Mouse (Mus musculus): ENCODE results near the gene Rgs8. TPM values are rescaled to one million over a fixed set of nuclear protein-coding genes. Genes with fewer than 3 reads are reported as not detected.

The Rgs8 gene
- polyA plus RNA-seq, 1 experiment from 2014 or later, result 0.24 TPM

- no peak overlapping the region for H3K9ac ChIP-seq
These were observed 43.7 kb downstream of the Rgs8 start for GRCm38 (mm10) chr1:153696541-153696940.

DNA sequence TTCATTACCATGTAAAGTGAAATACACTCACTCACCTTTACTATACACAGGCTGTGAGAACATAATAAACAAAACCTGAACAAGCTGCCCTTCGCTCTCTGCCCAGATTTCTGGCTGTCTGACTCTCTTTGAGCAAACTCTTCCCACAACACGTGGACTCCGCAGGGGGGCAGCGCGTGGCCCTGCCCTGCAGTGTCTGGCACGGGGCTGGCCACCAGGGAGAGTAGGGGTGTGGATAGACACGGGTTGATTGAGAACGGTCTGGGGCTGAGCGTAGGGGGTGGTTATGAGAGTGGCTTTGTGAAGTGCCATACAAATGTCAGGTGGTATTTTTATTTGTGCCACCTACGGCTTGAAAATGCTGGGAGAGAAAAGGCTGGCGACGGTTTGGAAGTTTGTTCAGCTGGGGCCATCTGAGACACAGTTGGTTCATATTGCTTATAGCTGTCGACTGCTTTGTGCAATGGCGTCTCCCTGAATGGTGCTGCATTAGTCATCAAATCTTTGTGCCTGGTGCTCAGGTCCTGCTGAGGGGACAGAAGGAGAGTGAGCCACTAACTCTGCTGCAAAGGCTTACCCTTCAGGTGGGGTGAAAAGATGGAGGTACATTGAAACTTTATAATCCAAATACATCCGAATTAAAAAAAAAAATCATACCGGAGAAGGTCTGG is 44.9 kb downstream of the Rgs8 start:
- Histone ChIP-seq H3K9me3 (replicated peaks) (no peaks in the 10 kb centered on the region), H3K27me3 (no peaks in the 10 kb centered on the region), H3K36me3 (no peaks in the 10 kb centered on the region), H3K4me3 (no peak overlapping the region), H3K4me1 (replicated peaks) (peaks cover 2% of the 10 kb centered on the region; the same call in 1 of the 2 replicates), H3K27ac (no peak overlapping the region), H3K4me2 (no peak overlapping the region), H3K9ac (no peak overlapping the region)
- ATAC-seq (replicated peaks; ENCODE audit: insufficient number of reproducible peaks, insufficient read depth, low FRiP score, low read depth), result no peak
- 72% methylated on average over 16 of the region's 16 CpGs for WGBS

More at GRCm38 (mm10) chr1:153696541-153696940, 43.7 kb downstream of the Rgs8 start:
- Histone ChIP-seq H3K4me3 (no peak overlapping the region), H3K4me1 (replicated peaks) (no peaks in the 10 kb centered on the region), H3K36me3 (no peaks in the 10 kb centered on the region), H3K27ac (no peak overlapping the region), H3K27me3 (no peaks in the 10 kb centered on the region), H3K9me3 (replicated peaks) (no peaks in the 10 kb centered on the region), H3K4me2 (no peak overlapping the region)
- no peak for ATAC-seq (replicated peaks; ENCODE audit: insufficient number of reproducible peaks, insufficient read depth, low FRiP score, low read depth)
- 90% methylated on average over 4 of the region's 4 CpGs for WGBS

- H3K4me3 ChIP-seq, result no peak overlapping the region
- H3K9ac ChIP-seq, result no peak overlapping the region
- H3K36me3 ChIP-seq, result no peaks in the 10 kb centered on the region
- peaks cover 10% of the 10 kb centered on the region for H3K4me1 ChIP-seq (replicated peaks)
- WGBS, result 55% methylated on average over 7 of the region's 7 CpGs
- no peaks in the 10 kb centered on the region for H3K9me3 ChIP-seq (replicated peaks)
- H3K27me3 ChIP-seq, result no peaks in the 10 kb centered on the region
- no peak overlapping the region for H3K27ac ChIP-seq
- H3K4me2 ChIP-seq, result no peak overlapping the region
- ATAC-seq (replicated peaks; ENCODE audit: insufficient number of reproducible peaks, insufficient read depth, low FRiP score, low read depth), result no peak
These were observed 45.7 kb downstream of the Rgs8 start for GRCm38 (mm10) chr1:153698311-153699084.

DNA sequence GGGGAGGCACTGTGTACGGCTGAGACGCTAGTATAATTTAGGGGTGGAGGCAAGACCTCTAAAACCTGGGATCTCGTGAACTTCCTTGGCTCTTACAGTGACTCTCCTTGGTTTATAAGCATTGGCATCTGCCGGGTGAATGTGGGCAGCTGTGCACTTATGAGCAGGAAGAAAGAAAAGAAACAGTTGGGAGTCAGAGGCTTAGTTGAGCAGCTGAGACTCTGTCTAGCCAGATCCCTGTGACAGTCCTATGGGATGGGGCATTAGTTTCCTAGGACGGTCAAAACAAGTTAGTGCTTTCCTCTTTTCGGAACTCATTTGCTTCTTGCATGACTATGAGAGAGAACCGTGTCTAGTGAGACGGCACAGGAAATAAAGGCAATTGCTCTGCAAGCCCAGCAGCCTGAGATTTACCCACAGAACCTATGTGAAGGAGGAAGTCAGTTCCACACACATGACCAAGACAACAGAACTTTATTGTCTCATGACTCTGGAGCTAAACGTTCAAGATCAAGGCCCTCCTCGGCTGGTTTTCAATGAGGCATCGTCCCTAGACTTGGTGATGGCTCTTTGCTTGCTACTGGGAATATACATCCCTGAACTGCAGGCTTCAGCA is 47.7 kb downstream of the Rgs8 start:
- H3K36me3 ChIP-seq, result no peaks in the 10 kb centered on the region
- no peak overlapping the region for H3K4me3 ChIP-seq
- H3K4me2 ChIP-seq, result no peak overlapping the region
- no peak overlapping the region for H3K27ac ChIP-seq
- H3K27me3 ChIP-seq, result no peaks in the 10 kb centered on the region
- no peak for ATAC-seq (replicated peaks; ENCODE audit: insufficient number of reproducible peaks, insufficient read depth, low FRiP score, low read depth)
- H3K9ac ChIP-seq, result no peak overlapping the region
- peaks cover 19% of the 10 kb centered on the region for H3K4me1 ChIP-seq (replicated peaks)
- 78% methylated on average over 11 of the region's 11 CpGs for WGBS
- H3K9me3 ChIP-seq (replicated peaks), result no peaks in the 10 kb centered on the region

DNA sequence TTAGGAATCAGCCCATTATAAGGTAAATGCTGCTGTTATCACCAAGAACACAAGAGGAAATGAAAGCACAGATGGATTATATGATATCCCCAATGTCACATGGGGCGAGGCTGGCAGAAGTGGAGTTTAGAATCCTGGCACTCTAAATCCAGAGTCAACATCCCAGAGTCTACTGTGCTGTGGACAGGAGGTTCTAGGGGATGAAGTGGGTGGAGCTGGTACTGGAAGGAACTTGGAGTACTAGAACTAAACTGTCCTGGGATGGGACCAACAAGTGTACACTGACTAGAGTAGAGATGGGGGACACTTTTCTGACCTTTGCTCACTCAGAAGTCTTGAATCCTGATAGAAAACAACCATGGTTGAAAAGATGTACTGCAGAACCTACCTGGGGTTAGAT is 48.6 kb downstream of the Rgs8 start:
- WGBS, result 80% methylated on average over 1 of the region's 1 CpGs

GRCm38 (mm10) chr1:153702166-153702852 is 49.5 kb downstream of the Rgs8 start:
- Histone ChIP-seq H3K9ac (no peak overlapping the region), H3K4me1 (replicated peaks) (peaks cover 19% of the 10 kb centered on the region), H3K36me3 (no peaks in the 10 kb centered on the region), H3K9me3 (replicated peaks) (no peaks in the 10 kb centered on the region), H3K4me2 (no peak overlapping the region), H3K4me3 (no peak overlapping the region), H3K27ac (no peak overlapping the region), H3K27me3 (no peaks in the 10 kb centered on the region)
- no peak for ATAC-seq (replicated peaks; ENCODE audit: insufficient number of reproducible peaks, insufficient read depth, low FRiP score, low read depth)
- 72% methylated on average over 8 of the region's 8 CpGs for WGBS

More for the DNA sequence above, 48.6 kb downstream of the Rgs8 start:
- Histone ChIP-seq H3K9ac (no peak overlapping the region), H3K9me3 (replicated peaks) (no peaks in the 10 kb centered on the region), H3K4me2 (no peak overlapping the region), H3K4me1 (replicated peaks) (peaks cover 19% of the 10 kb centered on the region), H3K27me3 (no peaks in the 10 kb centered on the region), H3K36me3 (no peaks in the 10 kb centered on the region), H3K27ac (no peak overlapping the region), H3K4me3 (no peak overlapping the region)
- ATAC-seq (replicated peaks; ENCODE audit: insufficient number of reproducible peaks, insufficient read depth, low FRiP score, low read depth), result no peak

GRCm38 (mm10) chr1:153702853-153703410 is 50.1 kb downstream of the Rgs8 start:
- ATAC-seq (replicated peaks; ENCODE audit: insufficient number of reproducible peaks, insufficient read depth, low FRiP score, low read depth), result peak; percentile 19; the same call in 1 of the 2 replicates
- Histone ChIP-seq H3K4me3 (no peak overlapping the region), H3K36me3 (no peaks in the 10 kb centered on the region), H3K27me3 (no peaks in the 10 kb centered on the region), H3K4me2 (no peak overlapping the region), H3K4me1 (replicated peaks) (peaks cover 19% of the 10 kb centered on the region), H3K27ac (no peak overlapping the region), H3K9ac (no peak overlapping the region), H3K9me3 (replicated peaks) (no peaks in the 10 kb centered on the region)
- WGBS, result 67% methylated on average over 8 of the region's 8 CpGs

GRCm38 (mm10) chr1:153703445-153703991 is 50.7 kb downstream of the Rgs8 start:
- ATAC-seq (replicated peaks; ENCODE audit: insufficient number of reproducible peaks, insufficient read depth, low FRiP score, low read depth), result 0 out of 2 replicates have a peak, but pooled peaks have one; percentile 11
- no peaks in the 10 kb centered on the region for H3K36me3 ChIP-seq
- 18% methylated on average over 12 of the region's 12 CpGs for WGBS
- no peak overlapping the region for H3K27ac ChIP-seq
- H3K4me2 ChIP-seq, result peak overlapping the region; percentile 32
- H3K4me1 ChIP-seq (replicated peaks), result peaks cover 19% of the 10 kb centered on the region
- no peaks in the 10 kb centered on the region for H3K27me3 ChIP-seq
- H3K9me3 ChIP-seq (replicated peaks), result no peaks in the 10 kb centered on the region
- H3K9ac ChIP-seq, result no peak overlapping the region
- H3K4me3 ChIP-seq, result no peak overlapping the region

DNA sequence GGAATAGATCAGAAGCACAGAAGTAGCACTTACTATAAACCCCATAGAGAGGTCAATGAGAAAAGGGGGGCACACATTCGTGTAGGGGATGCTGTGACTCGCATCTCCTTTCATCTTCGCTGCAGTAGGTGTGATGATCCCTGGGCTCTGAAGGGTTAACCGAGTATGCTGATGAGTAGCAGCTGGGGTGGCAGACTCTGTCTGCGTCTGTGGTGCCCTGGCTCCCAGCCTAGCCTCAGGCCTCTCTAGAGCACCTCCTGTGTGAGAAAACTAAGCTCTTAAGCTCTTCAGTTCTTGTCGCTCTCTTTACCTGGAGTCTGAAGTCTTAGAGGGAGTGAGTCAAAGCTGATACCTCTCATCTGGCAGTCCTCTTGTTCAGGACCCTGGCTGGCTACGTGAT is 51.3 kb downstream of the Rgs8 start:
- no peak overlapping the region for H3K27ac ChIP-seq
- peak overlapping the region; percentile 32; the same call in 1 of the 2 replicates for H3K4me2 ChIP-seq
- no peak overlapping the region for H3K9ac ChIP-seq
- no peak overlapping the region for H3K4me3 ChIP-seq
- no peaks in the 10 kb centered on the region for H3K36me3 ChIP-seq
- 27% methylated on average over 7 of the region's 7 CpGs for WGBS
- H3K4me1 ChIP-seq (replicated peaks), result peaks cover 19% of the 10 kb centered on the region
- no peaks in the 10 kb centered on the region for H3K9me3 ChIP-seq (replicated peaks)
- ATAC-seq (replicated peaks; ENCODE audit: insufficient number of reproducible peaks, insufficient read depth, low FRiP score, low read depth), result no peak
- no peaks in the 10 kb centered on the region for H3K27me3 ChIP-seq

DNA sequence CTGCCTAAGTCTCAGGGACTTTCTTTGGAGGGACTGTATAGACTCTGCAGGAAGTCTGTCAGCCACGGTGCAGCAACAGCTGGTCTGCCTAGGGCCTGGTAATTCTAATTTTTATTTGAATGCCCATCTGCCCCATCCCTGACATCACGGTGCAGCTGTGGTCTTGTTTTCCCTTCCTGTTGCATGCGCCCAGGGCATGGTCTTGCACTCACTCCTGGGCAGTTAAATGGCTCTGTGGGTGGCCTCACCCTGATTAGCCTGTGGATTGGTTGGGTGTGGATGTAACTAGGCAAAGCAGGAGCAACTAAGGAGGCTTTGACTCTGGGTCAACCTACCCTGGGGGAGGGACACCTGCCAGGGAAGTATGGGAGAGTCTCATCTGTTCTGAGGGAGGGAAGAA is 52.2 kb downstream of the Rgs8 start:
- Histone ChIP-seq H3K36me3 (no peaks in the 10 kb centered on the region), H3K27ac (no peak overlapping the region), H3K4me1 (replicated peaks) (peaks cover 19% of the 10 kb centered on the region), H3K9ac (no peak overlapping the region), H3K27me3 (no peaks in the 10 kb centered on the region), H3K4me3 (no peak overlapping the region), H3K4me2 (no peak overlapping the region), H3K9me3 (replicated peaks) (no peaks in the 10 kb centered on the region)
- ATAC-seq (replicated peaks; ENCODE audit: insufficient number of reproducible peaks, insufficient read depth, low FRiP score, low read depth), result no peak
- WGBS, result 53% methylated on average over 3 of the region's 3 CpGs
